Mouse (Mus musculus) forebrain, embryonic 15.5 days (tissue): ENCODE measurements around the gene Emp2. TPM values are rescaled to one million over a fixed set of nuclear protein-coding genes. Genes with fewer than 3 reads are reported as not detected.

Experiments
- ATAC-seq: fragments of 200-750 bp; cut with Nextera tagmentation; replicated peaks from 2 replicates; pipeline ENCODE4 v1.8.0; 2017; ENCODE audit warnings: mild to moderate bottlenecking, moderate TSS enrichment, moderate library complexity
- H3K27ac ChIP-seq: fragments of 300-500 bp; sonication (generic); replicated peaks from 2 replicates; pipeline ENCODE4 v1.5.1; 2015; ENCODE audit warnings: mild to moderate bottlenecking, inconsistent platforms
- H3K27me3 ChIP-seq: fragments of 300-500 bp; sonication (generic); 2 replicates; pipeline ENCODE4 v1.6.1; 2015; ENCODE audit warnings: inconsistent platforms
- H3K36me3 ChIP-seq: fragments of 300-500 bp; sonication (generic); 2 replicates; pipeline ENCODE4 v1.6.1; 2015; ENCODE audit warnings: mild to moderate bottlenecking, inconsistent platforms
- H3K4me1 ChIP-seq: fragments of 300-500 bp; sonication (generic); 2 replicates; pipeline ENCODE4 v1.6.1; 2015; ENCODE audit warnings: inconsistent platforms
- H3K4me2 ChIP-seq: fragments of 300-500 bp; sonication (generic); replicated peaks from 2 replicates; pipeline ENCODE4 v1.6.1; 2015; ENCODE audit warnings: mild to moderate bottlenecking, inconsistent platforms
- H3K4me3 ChIP-seq: fragments of 300-500 bp; sonication (generic); 2 replicates; pipeline ENCODE4 v1.5.1; 2015; ENCODE audit warnings: mild to moderate bottlenecking, inconsistent platforms
- H3K9ac ChIP-seq: fragments of 300-500 bp; sonication (generic); replicated peaks from 2 replicates; pipeline ENCODE4 v1.6.1; 2015; ENCODE audit warnings: mild to moderate bottlenecking, inconsistent platforms
- H3K9me3 ChIP-seq: fragments of 300-500 bp; sonication (generic); 2 replicates; pipeline ENCODE4 v1.6.1; 2016; ENCODE audit warnings: inconsistent platforms
- WGBS: fragments of 180-500 bp; shearing (Covaris S2); methylation state at CpG from one replicate; pipeline ENCODE4 v1.1.7; 2015; ENCODE audit warnings: mixed read lengths; 5-methylcytosine and 5-hydroxymethylcytosine counted together
- polyA plus RNA-seq: library from polyadenylated mRNA; unstranded; fragments of >200 nt; fragmentation: Nextera tagmentation; extraction: Ambion mirVana; gene quantifications from 2 replicates; pipeline ENCODE4 v1.2.1, GENCODE M21; 2015

Emp2 gene
- polyA plus RNA-seq, 1 experiment from 2014 or later: 7.2 TPM

DNA sequence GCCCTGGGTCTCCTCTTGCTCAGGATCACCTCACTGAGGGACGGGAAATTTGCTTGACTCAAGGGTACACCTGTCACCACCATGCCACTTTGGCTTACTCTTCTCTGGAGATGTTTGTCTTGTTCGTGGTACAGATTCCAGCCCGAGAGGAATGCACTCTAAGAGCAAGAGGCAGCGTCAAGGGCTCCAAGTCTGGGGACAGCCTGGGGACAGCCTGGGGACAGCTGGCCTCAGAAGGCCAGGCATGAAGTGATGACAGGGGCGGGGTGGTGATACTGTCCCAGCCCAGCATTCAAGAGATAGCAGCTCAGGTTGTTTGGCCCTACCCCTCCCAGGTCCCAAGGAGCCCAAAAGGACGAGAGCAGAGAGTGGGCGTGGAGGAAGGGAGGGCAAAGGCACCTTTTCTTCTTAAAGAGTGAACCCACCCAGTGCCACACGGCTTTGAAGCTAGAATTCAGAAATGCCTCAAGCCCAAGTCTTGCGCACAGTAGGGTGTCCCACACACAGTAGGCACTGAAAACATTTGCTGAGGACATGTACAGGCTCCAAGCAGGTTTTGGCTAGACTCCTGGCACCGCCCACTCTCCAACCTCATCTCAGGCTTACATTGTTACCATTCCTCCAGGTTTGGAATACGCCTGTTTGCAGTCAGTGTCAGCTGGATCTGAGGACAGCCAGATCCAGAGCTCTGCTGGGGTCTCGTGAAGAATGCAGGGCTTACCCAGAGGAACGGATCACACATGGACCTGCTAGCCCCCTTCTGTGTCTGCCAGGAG lies 23.8 kb upstream of the Emp2 start:
- Histone ChIP-seq H3K9ac (no peak overlapping the region), H3K4me2 (no peak overlapping the region), H3K4me3 (no peak overlapping the region), H3K9me3 (no peaks in the 10 kb centered on the region), H3K36me3 (no peaks in the 10 kb centered on the region), H3K4me1 (peaks cover 4% of the 10 kb centered on the region; the same call in 1 of the 2 replicates), H3K27ac (no peak overlapping the region), H3K27me3 (no peaks in the 10 kb centered on the region)
- ATAC-seq: no peak
- 88% methylated on average over 13 of the region's 13 CpGs for WGBS

- H3K4me3 ChIP-seq: no peak overlapping the region
- no peaks in the 10 kb centered on the region for H3K36me3 ChIP-seq
- H3K27me3 ChIP-seq: no peaks in the 10 kb centered on the region
- 86% methylated on average over 19 of the region's 19 CpGs for WGBS
- H3K4me1 ChIP-seq: peaks cover 4% of the 10 kb centered on the region; the same call in 1 of the 2 replicates
- ATAC-seq: no peak
- no peak overlapping the region for H3K27ac ChIP-seq
- no peak overlapping the region for H3K9ac ChIP-seq
- no peak overlapping the region for H3K4me2 ChIP-seq
- no peaks in the 10 kb centered on the region for H3K9me3 ChIP-seq
These were observed 23.0 kb upstream of the Emp2 start for GRCm38 (mm10) chr16:10336454-10337421.

GRCm38 (mm10) chr16:10335953-10336352 lies 22.2 kb upstream of the Emp2 start:
- no peak overlapping the region for H3K9ac ChIP-seq
- H3K9me3 ChIP-seq: no peaks in the 10 kb centered on the region
- no peak overlapping the region for H3K27ac ChIP-seq
- no peaks in the 10 kb centered on the region for H3K27me3 ChIP-seq
- H3K4me3 ChIP-seq: no peak overlapping the region
- WGBS: 96% methylated on average over 2 of the region's 2 CpGs
- no peak overlapping the region for H3K4me2 ChIP-seq
- no peak for ATAC-seq
- no peaks in the 10 kb centered on the region for H3K36me3 ChIP-seq
- H3K4me1 ChIP-seq: peaks cover 4% of the 10 kb centered on the region; the same call in 1 of the 2 replicates

- H3K4me1 ChIP-seq: no peaks in the 10 kb centered on the region
- H3K4me3 ChIP-seq: no peak overlapping the region
- WGBS: 62% methylated on average over 7 of the region's 7 CpGs
- H3K36me3 ChIP-seq: no peaks in the 10 kb centered on the region
- H3K4me2 ChIP-seq: no peak overlapping the region
- no peak overlapping the region for H3K27ac ChIP-seq
- ATAC-seq: no peak
- H3K9me3 ChIP-seq: no peaks in the 10 kb centered on the region
- H3K27me3 ChIP-seq: no peaks in the 10 kb centered on the region
- no peak overlapping the region for H3K9ac ChIP-seq
These were observed 19.0 kb upstream of the Emp2 start for GRCm38 (mm10) chr16:10332732-10333131.

GRCm38 (mm10) chr16:10330586-10331495 lies 17.1 kb upstream of the Emp2 start:
- ATAC-seq: no peak
- H3K9me3 ChIP-seq: no peaks in the 10 kb centered on the region
- WGBS: 79% methylated on average over 12 of the region's 12 CpGs
- no peak overlapping the region for H3K9ac ChIP-seq
- no peak overlapping the region for H3K4me2 ChIP-seq
- H3K27me3 ChIP-seq: no peaks in the 10 kb centered on the region
- H3K27ac ChIP-seq: no peak overlapping the region
- no peaks in the 10 kb centered on the region for H3K4me1 ChIP-seq
- no peaks in the 10 kb centered on the region for H3K36me3 ChIP-seq
- H3K4me3 ChIP-seq: no peak overlapping the region

- no peak for ATAC-seq
- Histone ChIP-seq H3K4me1 (no peaks in the 10 kb centered on the region), H3K27ac (no peak overlapping the region), H3K27me3 (no peaks in the 10 kb centered on the region), H3K9me3 (no peaks in the 10 kb centered on the region), H3K9ac (no peak overlapping the region), H3K4me3 (no peak overlapping the region), H3K4me2 (no peak overlapping the region), H3K36me3 (no peaks in the 10 kb centered on the region)
- WGBS: 66% methylated on average over 13 of the region's 13 CpGs
These were observed 14.0 kb upstream of the Emp2 start for GRCm38 (mm10) chr16:10327563-10328333.

GRCm38 (mm10) chr16:10319914-10320569 lies 6.3 kb upstream of the Emp2 start:
- 68% methylated on average over 17 of the region's 17 CpGs for WGBS
- Histone ChIP-seq H3K4me2 (no peak overlapping the region), H3K27me3 (no peaks in the 10 kb centered on the region), H3K36me3 (no peaks in the 10 kb centered on the region), H3K9me3 (no peaks in the 10 kb centered on the region), H3K27ac (no peak overlapping the region), H3K9ac (no peak overlapping the region), H3K4me1 (no peaks in the 10 kb centered on the region), H3K4me3 (no peak overlapping the region)
- ATAC-seq: no peak

GRCm38 (mm10) chr16:10317197-10317544 lies 3.4 kb upstream of the Emp2 start:
- Histone ChIP-seq H3K9ac (no peak overlapping the region), H3K4me2 (no peak overlapping the region), H3K27ac (no peak overlapping the region), H3K9me3 (no peaks in the 10 kb centered on the region), H3K36me3 (no peaks in the 10 kb centered on the region), H3K4me3 (no peak overlapping the region), H3K27me3 (peaks cover 7% of the 10 kb centered on the region; the same call in 1 of the 2 replicates), H3K4me1 (peaks cover 12% of the 10 kb centered on the region; the same call in 1 of the 2 replicates)
- no peak for ATAC-seq
- 60% methylated on average over 4 of the region's 4 CpGs for WGBS

GRCm38 (mm10) chr16:10316493-10317196 lies 2.9 kb upstream of the Emp2 start:
- no peak overlapping the region for H3K4me2 ChIP-seq
- peaks cover 12% of the 10 kb centered on the region; the same call in 1 of the 2 replicates for H3K4me1 ChIP-seq
- H3K36me3 ChIP-seq: no peaks in the 10 kb centered on the region
- no peaks in the 10 kb centered on the region for H3K9me3 ChIP-seq
- H3K4me3 ChIP-seq: no peak overlapping the region
- no peak overlapping the region for H3K9ac ChIP-seq
- peaks cover 7% of the 10 kb centered on the region; the same call in 1 of the 2 replicates for H3K27me3 ChIP-seq
- H3K27ac ChIP-seq: no peak overlapping the region
- WGBS: 84% methylated on average over 10 of the region's 10 CpGs
- no peak for ATAC-seq

DNA sequence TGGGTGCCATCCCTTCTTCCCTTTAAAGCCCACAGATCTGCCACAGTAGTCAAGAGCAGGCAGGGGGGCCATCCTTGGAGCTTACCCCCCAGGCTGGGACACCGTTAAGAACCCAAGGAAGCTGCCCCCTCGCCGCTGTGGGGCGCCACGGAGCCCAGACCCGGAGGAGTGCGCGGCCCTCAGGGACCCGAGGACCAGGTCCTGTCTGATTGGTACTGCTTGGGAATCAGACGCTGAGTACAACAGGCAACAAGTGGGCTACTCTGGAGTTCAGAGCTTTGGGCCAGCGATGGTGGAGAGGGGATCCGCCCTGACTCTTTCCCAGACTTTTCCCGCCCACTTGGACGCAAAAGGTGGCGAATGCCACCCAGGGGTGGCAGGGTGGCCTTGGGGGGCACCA lies 542 bp downstream of the Emp2 start:
- 2% methylated on average over 15 of the region's 15 CpGs for WGBS
- H3K27ac ChIP-seq: no peak overlapping the region
- peak; percentile 51; the same call in 1 of the 2 replicates for ATAC-seq

More for the DNA sequence above, 542 bp downstream of the Emp2 start:
- peak overlapping the region; percentile 43 for H3K4me3 ChIP-seq
- H3K9ac ChIP-seq: peak overlapping the region; percentile 38; the same call in 1 of the 2 replicates
- peaks cover 7% of the 10 kb centered on the region; the same call in 1 of the 2 replicates for H3K27me3 ChIP-seq
- H3K4me2 ChIP-seq: peak overlapping the region; percentile 83
- H3K4me1 ChIP-seq: peaks cover 12% of the 10 kb centered on the region; the same call in 1 of the 2 replicates
- H3K36me3 ChIP-seq: no peaks in the 10 kb centered on the region
- H3K9me3 ChIP-seq: no peaks in the 10 kb centered on the region
